Mouse (Mus musculus): ENCODE data around the gene Dtx1. TPM values are rescaled to one million over a fixed set of nuclear protein-coding genes. Genes with fewer than 3 reads are reported as not detected.

The Dtx1 gene
- total RNA-seq (2023): 100 to 1,000 TPM; 257 to 297 TPM

GRCm38 (mm10) chr5:120711827-120712226, at the start of gene Dtx1:
TSS of gene Dtx1 (minus strand) at chr5:120711927.

GRCm38 (mm10) chr5:120749688-120750087, 38.0 kb upstream of the Dtx1 start, which contains the start of gene Oas2:
TSS of gene Oas2 (minus strand) at chr5:120749853.

GRCm38 (mm10) chr5:120648569-120649373, 63.0 kb downstream of the Dtx1 start, which contains the start of gene Rasal1:
TSS of gene Rasal1 (plus strand) at chr5:120648812.

GRCm38 (mm10) chr5:120634131-120634530, 77.6 kb downstream of the Dtx1 start, which contains the start of gene Cfap73:
TSS of gene Cfap73 (minus strand) at chr5:120634235.

Other genes starting within 250 kb of the Dtx1 start
- gene Sdsl, start 239.1 kb downstream of the Dtx1 start, total RNA-seq (2023): 1 to 10 TPM in 1 of 2 experiments, not detected in 1; 1.7 TPM
- gene Sds, start 235.4 kb downstream of the Dtx1 start, total RNA-seq (2023): not detected
- gene Plbd2, start 208.3 kb downstream of the Dtx1 start, total RNA-seq (2023): 10 to 100 TPM; 18.1 to 23.8 TPM
- 10 to 100 TPM in 1 of 2 experiments, 1 to 10 TPM in 1; 6.4 to 15.8 TPM for gene Slc8b1, start 200.8 kb downstream of the Dtx1 start, total RNA-seq (2023)
- 10 to 100 TPM; 57.7 to 59.8 TPM for gene Tpcn1, start 123.3 kb downstream of the Dtx1 start, total RNA-seq (2023)
- gene Iqcd, start 122.9 kb downstream of the Dtx1 start, total RNA-seq (2023): 1 to 10 TPM; 1.0 to 1.9 TPM
- 1 to 10 TPM; 5.4 to 8.3 TPM for gene Rita1, start 99.3 kb downstream of the Dtx1 start, total RNA-seq (2023)
- 100 to 1,000 TPM; 114 to 120 TPM for gene Ddx54, start 99.2 kb downstream of the Dtx1 start, total RNA-seq (2023)
- gene Cfap73, start 77.7 kb downstream of the Dtx1 start, total RNA-seq (2023): not detected
- 10 to 100 TPM; 18.9 to 25.5 TPM for gene Rasal1, start 63.1 kb downstream of the Dtx1 start, total RNA-seq (2023)
- 1 to 10 TPM; 6.1 to 8.0 TPM for gene Oas2, start 37.9 kb upstream of the Dtx1 start, total RNA-seq (2023)
- 10 to 100 TPM; 15.4 to 27.4 TPM for gene Oas3, start 65.7 kb upstream of the Dtx1 start, total RNA-seq (2023)
- gene Oas1e, start 83.6 kb upstream of the Dtx1 start, total RNA-seq (2023): 1 to 10 TPM in 1 of 2 experiments, under 1 TPM in 1; 0.74 to 1.8 TPM
- gene Oas1c, start 100.6 kb upstream of the Dtx1 start, total RNA-seq (2023): 10 to 100 TPM; 11.0 to 13.1 TPM
- not detected for gene Oas1f, start 135.4 kb upstream of the Dtx1 start, total RNA-seq (2023)
- not detected for gene Oas1h, start 149.5 kb upstream of the Dtx1 start, total RNA-seq (2023)
- gene Oas1g, start 175.7 kb upstream of the Dtx1 start, total RNA-seq (2023): not detected
- 1 to 10 TPM; 3.1 to 5.1 TPM for gene Oas1a, start 195.6 kb upstream of the Dtx1 start, total RNA-seq (2023)
- not detected for gene Oas1d, start 202.6 kb upstream of the Dtx1 start, total RNA-seq (2023)

All from T-cell, adult 66 days (primary cell).